Mouse (Mus musculus) R1 (cell line): ENCODE measurements around the gene Mtus2.

Experiments
- DNase-seq: peaks from one replicate; pipeline ENCODE4 v3.0.0-alpha.2; 2018; ENCODE audit warnings: low read depth, low spot score

Mtus2 gene

GRCm38 (mm10) chr5:147956821-147957564 is at the start of gene Mtus2:
Gene Mtus2, plus strand, starts transcription at chr5:147957320.
- DNase-seq, result peak; percentile 83

- DNase-seq, result no peak
Measured at GRCm38 (mm10) chr5:147907851-147908250, 49.3 kb upstream of the Mtus2 start.

- DNase-seq, result peak; percentile 90
Measured at GRCm38 (mm10) chr5:147910807-147911509, 46.2 kb upstream of the Mtus2 start.

- DNase-seq, result no peak
Measured at GRCm38 (mm10) chr5:147911744-147912143, 45.4 kb upstream of the Mtus2 start.

- peak; percentile 93 for DNase-seq
Measured at GRCm38 (mm10) chr5:147913241-147913842, 43.8 kb upstream of the Mtus2 start.

GRCm38 (mm10) chr5:147915038-147915566 is 42.0 kb upstream of the Mtus2 start:
- peak; percentile 40 for DNase-seq

- DNase-seq, result no peak
Measured at GRCm38 (mm10) chr5:147916171-147916570, 40.9 kb upstream of the Mtus2 start.

- DNase-seq, result no peak
Measured at GRCm38 (mm10) chr5:147918044-147918846, 38.9 kb upstream of the Mtus2 start.

GRCm38 (mm10) chr5:147924621-147925020 is 32.5 kb upstream of the Mtus2 start:
- no peak for DNase-seq

GRCm38 (mm10) chr5:147925935-147926604 is 31.1 kb upstream of the Mtus2 start:
- peak; percentile 73 for DNase-seq

GRCm38 (mm10) chr5:147928668-147929497 is 28.2 kb upstream of the Mtus2 start:
- DNase-seq, result peak; percentile 67

GRCm38 (mm10) chr5:147935096-147935495 is 22.0 kb upstream of the Mtus2 start:
- DNase-seq, result no peak

GRCm38 (mm10) chr5:147939226-147939625 is 17.9 kb upstream of the Mtus2 start:
- DNase-seq, result no peak

GRCm38 (mm10) chr5:147945000-147945666 is 12.0 kb upstream of the Mtus2 start:
- peak; percentile 67 for DNase-seq

- DNase-seq, result no peak
Measured at GRCm38 (mm10) chr5:147949881-147950280, 7.2 kb upstream of the Mtus2 start.

- DNase-seq, result peak; percentile 97
Measured at GRCm38 (mm10) chr5:147951751-147952150, 5.4 kb upstream of the Mtus2 start.

GRCm38 (mm10) chr5:147953181-147953580 is 3.9 kb upstream of the Mtus2 start:
- peak; percentile 90 for DNase-seq

- no peak for DNase-seq
Measured at GRCm38 (mm10) chr5:147955671-147956070, 1.4 kb upstream of the Mtus2 start.

GRCm38 (mm10) chr5:147956421-147956820 is 699 bp upstream of the Mtus2 start:
- no peak for DNase-seq
